Mouse (Mus musculus): ENCODE data around the gene Arhgap19.

GRCm38 (mm10) chr19:41786896-41787295, 15.0 kb downstream of the Arhgap19 start:
- TF ChIP-seq CTCF (IDR thresholded peaks at IDR 0.05; ENCODE audit: low read depth) (no peak), EP300 (IDR thresholded peaks at IDR 0.05; ENCODE audit: low read depth) (0 out of 2 replicates have a peak, but pooled peaks have one; percentile 8)

Measured in liver, embryonic 14.5 days (tissue).